12 mouse cellular contexts compared by ENCODE assay signal in genomic region chr11:116265352-116265751, GRCm38 (mm10). TPM values are rescaled to one million over a fixed set of nuclear protein-coding genes. Genes with fewer than 3 reads are reported as not detected.
DNase-seq lines count a peak whose midpoint lies in the region; ATAC-seq and TF ChIP-seq lines count a peak whose summit lies in the region.
"Had no signal": no experiment of that assay in that cellular context is flagged by ENCODE, and none has a peak within 500 bp of the region (broad histone marks: within the 10 kb centered on the region; RNA-seq: fewer than 3 reads in every experiment).

No protein-coding gene starts in this region.

- no peak for ATAC-seq in forebrain, postnatal 0 days
- ATAC-seq in megakaryocyte, adult 5-6 weeks (ENCODE audit: poor library complexity, severe bottlenecking): peak; percentile 67
- ATAC-seq in neural tube, embryonic 15.5 days (ENCODE audit: low FRiP score): no peak
- no peak for ATAC-seq in stomach, postnatal 0 days (ENCODE audit: low FRiP score, low TSS enrichment)
- ATAC-seq: hindbrain, embryonic 16.5 days had no signal

- no peak overlapping the region for H3K27ac ChIP-seq in forebrain, postnatal 0 days (ENCODE audit: low read depth, low read length)
- no peak overlapping the region for H3K27ac ChIP-seq in forebrain, embryonic 10.5 days
- H3K27ac ChIP-seq in neural tube, embryonic 15.5 days (replicated peaks): no peak overlapping the region
- H3K27ac ChIP-seq in stomach, postnatal 0 days (replicated peaks): no peak overlapping the region
- H3K27ac ChIP-seq: limb, embryonic 13.5 days had no signal

- intact Hi-C loops in gastrocnemius, postnatal 14 days (cut with DNase I; ENCODE audit: low total_unique reads): no loop called here
- intact Hi-C loops in heart, postnatal 14 days (cut with DNase I): no loop called here

- no peaks in the 10 kb centered on the region for H3K27me3 ChIP-seq in forebrain, postnatal 0 days (ENCODE audit: insufficient read depth, low read length)
- H3K27me3 ChIP-seq in forebrain, embryonic 10.5 days (ENCODE audit: poor library complexity, severe bottlenecking): no peaks in the 10 kb centered on the region
- no peaks in the 10 kb centered on the region for H3K27me3 ChIP-seq in neural tube, embryonic 15.5 days (replicated peaks)
- no peaks in the 10 kb centered on the region for H3K27me3 ChIP-seq in stomach, postnatal 0 days (ENCODE audit: control insufficient read depth, insufficient read depth, low read length)
- H3K27me3 ChIP-seq: limb, embryonic 13.5 days had no signal

- peak; percentile 22 for DNase-seq in forebrain, postnatal 0 days
- no peak for DNase-seq in forebrain, embryonic 10.5 days (ENCODE audit: extremely low spot score, low spot score)
- peak; percentile 49 for DNase-seq in CD4-positive helper T cell, adult 2 months (ENCODE audit: low read depth, low spot score)
- peak; percentile 41 for DNase-seq in gastrocnemius, postnatal 14 days
- DNase-seq in heart, postnatal 14 days: no peak
- no peak for DNase-seq in stomach, postnatal 0 days (ENCODE audit: low spot score)
- DNase-seq: cerebellum, postnatal 36 days had no signal

- H3K4me1 ChIP-seq in forebrain, postnatal 0 days (ENCODE audit: insufficient read depth): no peaks in the 10 kb centered on the region
- H3K4me1 ChIP-seq in forebrain, embryonic 10.5 days: no peaks in the 10 kb centered on the region
- peaks cover 10% of the 10 kb centered on the region for H3K4me1 ChIP-seq in neural tube, embryonic 15.5 days
- H3K4me1 ChIP-seq in stomach, postnatal 0 days (replicated peaks; ENCODE audit: control insufficient read depth, insufficient read depth): no peaks in the 10 kb centered on the region
- H3K4me1 ChIP-seq: limb, embryonic 13.5 days had no signal

- no peaks in the 10 kb centered on the region for H3K9me3 ChIP-seq in forebrain, postnatal 0 days (ENCODE audit: low read length)
- H3K9me3 ChIP-seq in forebrain, embryonic 10.5 days: no peaks in the 10 kb centered on the region
- H3K9me3 ChIP-seq in neural tube, embryonic 15.5 days (replicated peaks): no peaks in the 10 kb centered on the region
- H3K9me3 ChIP-seq in stomach, postnatal 0 days (ENCODE audit: control insufficient read depth, low read length): no peaks in the 10 kb centered on the region
- H3K9me3 ChIP-seq: limb, embryonic 13.5 days had no signal

- TF ChIP-seq EP300 in stomach, postnatal 0 days (optimal IDR thresholded peaks at IDR 0.05): no peak

- 79% methylated on average over 11 of the region's 11 CpGs for WGBS in forebrain, postnatal 0 days
- WGBS in forebrain, embryonic 10.5 days: 96% methylated on average over 11 of the region's 11 CpGs
- WGBS in neural tube, embryonic 15.5 days: 91% methylated on average over 11 of the region's 11 CpGs
- 90% methylated on average over 11 of the region's 11 CpGs for WGBS in stomach, postnatal 0 days

- no peak overlapping the region for H3K4me3 ChIP-seq in forebrain, postnatal 0 days (ENCODE audit: low read depth, low read length)
- no peak overlapping the region for H3K4me3 ChIP-seq in forebrain, embryonic 10.5 days
- H3K4me3 ChIP-seq in neural tube, embryonic 15.5 days (replicated peaks): no peak overlapping the region
- H3K4me3 ChIP-seq in stomach, postnatal 0 days (ENCODE audit: low read depth, low read length): no peak overlapping the region
- H3K4me3 ChIP-seq: erythroblast, embryonic 14.5 days; limb, embryonic 13.5 days had no signal

- H3K4me2 ChIP-seq in forebrain, postnatal 0 days (ENCODE audit: low read depth): no peak overlapping the region
- no peak overlapping the region for H3K4me2 ChIP-seq in neural tube, embryonic 15.5 days
- H3K4me2 ChIP-seq in stomach, postnatal 0 days (replicated peaks; ENCODE audit: low read depth): no peak overlapping the region
- H3K4me2 ChIP-seq: limb, embryonic 13.5 days had no signal

- TF ChIP-seq CTCF in forebrain, postnatal 0 days (IDR thresholded peaks at IDR 0.05; ENCODE audit: low read depth): no peak
- TF ChIP-seq CTCF in stomach, postnatal 0 days (IDR thresholded peaks at IDR 0.05; ENCODE audit: low read depth): no peak

- H3K9ac ChIP-seq in forebrain, postnatal 0 days: no peak overlapping the region
- no peak overlapping the region for H3K9ac ChIP-seq in neural tube, embryonic 15.5 days (replicated peaks)
- H3K9ac ChIP-seq in stomach, postnatal 0 days (ENCODE audit: low read length): no peak overlapping the region
- H3K9ac ChIP-seq: limb, embryonic 13.5 days had no signal

- peaks cover 87% of the 10 kb centered on the region for H3K36me3 ChIP-seq in forebrain, postnatal 0 days (ENCODE audit: insufficient read depth)
- peaks cover 100% of the 10 kb centered on the region for H3K36me3 ChIP-seq in forebrain, embryonic 10.5 days (replicated peaks)
- H3K36me3 ChIP-seq in neural tube, embryonic 15.5 days: peaks cover 91% of the 10 kb centered on the region
- peaks cover 53% of the 10 kb centered on the region for H3K36me3 ChIP-seq in stomach, postnatal 0 days (ENCODE audit: control insufficient read depth, insufficient read depth, low read length)

RNA-seq across cellular contexts. Expression of gene Srp68, which starts 8.7 kb away (rescaled TPM):
- total RNA-seq in forebrain, postnatal 0 days (2014; rRNA removed): 18.5 and 24.5 TPM in 2 replicates
- 42.4 and 51.3 TPM in 2 replicates for polyA plus RNA-seq in forebrain, postnatal 0 days (2015; fragmentation: Nextera tagmentation; extraction: Ambion mirVana)
- polyA plus RNA-seq in forebrain, embryonic 10.5 days (2016; fragmentation: Nextera tagmentation; extraction: Ambion mirVana): 99.3 and 105 TPM in 2 replicates
- total RNA-seq in gastrocnemius, postnatal 14 days (2021): 10 to 100 TPM; 68.5 to 69.5 TPM
- 17.4 and 21.0 TPM in 2 replicates for total RNA-seq in megakaryocyte, adult 5-6 weeks (2015)
- 17.8 and 19.3 TPM in 2 replicates for total RNA-seq in megakaryocyte, adult 5-6 weeks (2017)
- polyA plus RNA-seq in neural tube, embryonic 15.5 days (2015; fragmentation: Nextera tagmentation; extraction: Ambion mirVana): 64.2 and 77.9 TPM in 2 replicates
- 10 to 100 TPM; 54.4 to 55.6 TPM for total RNA-seq in heart, postnatal 14 days (2021)
- polyA plus RNA-seq in stomach, postnatal 0 days (2015; fragmentation: Nextera tagmentation; extraction: Ambion mirVana): 52.6 and 53.0 TPM in 2 replicates

RNA-seq across cellular contexts. Expression of gene Galr2, which starts 15.4 kb away (rescaled TPM):
- not detected in 2 replicates for total RNA-seq in forebrain, postnatal 0 days (2014; rRNA removed)
- 0.20 and 0.36 TPM in 2 replicates for polyA plus RNA-seq in forebrain, postnatal 0 days (2015; fragmentation: Nextera tagmentation; extraction: Ambion mirVana)
- 0.07 TPM in 2 replicates for polyA plus RNA-seq in forebrain, embryonic 10.5 days (2016; fragmentation: Nextera tagmentation; extraction: Ambion mirVana)
- under 1 TPM; 0.38 to 0.41 TPM for total RNA-seq in gastrocnemius, postnatal 14 days (2021)
- not detected in 2 replicates for total RNA-seq in megakaryocyte, adult 5-6 weeks (2015)
- total RNA-seq in megakaryocyte, adult 5-6 weeks (2017): 0.07 TPM in 1 of 2 replicates, not detected in the other
- 0.47 and 0.52 TPM in 2 replicates for polyA plus RNA-seq in neural tube, embryonic 15.5 days (2015; fragmentation: Nextera tagmentation; extraction: Ambion mirVana)
- not detected for total RNA-seq in heart, postnatal 14 days (2021)
- 0.68 and 0.76 TPM in 2 replicates for polyA plus RNA-seq in stomach, postnatal 0 days (2015; fragmentation: Nextera tagmentation; extraction: Ambion mirVana)
- polyA plus RNA-seq: erythroblast, embryonic 14.5 days had no signal

RNA-seq across cellular contexts. Expression of gene Evpl, which starts 27.5 kb away (rescaled TPM):
- total RNA-seq in forebrain, postnatal 0 days (2014; rRNA removed): 1.5 and 2.3 TPM in 2 replicates
- 0.49 and 1.1 TPM in 2 replicates for polyA plus RNA-seq in forebrain, postnatal 0 days (2015; fragmentation: Nextera tagmentation; extraction: Ambion mirVana)
- 0.47 and 0.48 TPM in 2 replicates for polyA plus RNA-seq in forebrain, embryonic 10.5 days (2016; fragmentation: Nextera tagmentation; extraction: Ambion mirVana)
- total RNA-seq in gastrocnemius, postnatal 14 days (2021): under 1 TPM; 0.09 to 0.14 TPM
- 0.11 TPM in 1 of 2 replicates, not detected in the other for total RNA-seq in megakaryocyte, adult 5-6 weeks (2015)
- total RNA-seq in megakaryocyte, adult 5-6 weeks (2017): 0.24 and 0.37 TPM in 2 replicates
- 1.00 and 1.9 TPM in 2 replicates for polyA plus RNA-seq in neural tube, embryonic 15.5 days (2015; fragmentation: Nextera tagmentation; extraction: Ambion mirVana)
- under 1 TPM; 0.83 to 0.93 TPM for total RNA-seq in heart, postnatal 14 days (2021)
- 26.5 and 30.1 TPM in 2 replicates for polyA plus RNA-seq in stomach, postnatal 0 days (2015; fragmentation: Nextera tagmentation; extraction: Ambion mirVana)

RNA-seq across cellular contexts. Expression of gene Exoc7, which starts 41.7 kb away (rescaled TPM):
- 91.9 and 103 TPM in 2 replicates for total RNA-seq in forebrain, postnatal 0 days (2014; rRNA removed)
- polyA plus RNA-seq in forebrain, postnatal 0 days (2015; fragmentation: Nextera tagmentation; extraction: Ambion mirVana): 133 and 144 TPM in 2 replicates
- 56.5 and 60.5 TPM in 2 replicates for polyA plus RNA-seq in forebrain, embryonic 10.5 days (2016; fragmentation: Nextera tagmentation; extraction: Ambion mirVana)
- 10 to 100 TPM; 61.9 to 62.3 TPM for total RNA-seq in gastrocnemius, postnatal 14 days (2021)
- total RNA-seq in megakaryocyte, adult 5-6 weeks (2015): 29.2 and 34.8 TPM in 2 replicates
- 20.3 and 27.3 TPM in 2 replicates for total RNA-seq in megakaryocyte, adult 5-6 weeks (2017)
- 113 and 114 TPM in 2 replicates for polyA plus RNA-seq in neural tube, embryonic 15.5 days (2015; fragmentation: Nextera tagmentation; extraction: Ambion mirVana)
- total RNA-seq in heart, postnatal 14 days (2021): 10 to 100 TPM; 44.3 to 52.3 TPM
- polyA plus RNA-seq in stomach, postnatal 0 days (2015; fragmentation: Nextera tagmentation; extraction: Ambion mirVana): 42.3 and 43.9 TPM in 2 replicates

Comparison
In these comparisons a context has a peak if more than half of its experiments do, and no peak if none do; other contexts are left out.
1. DNase-seq: peak in forebrain, postnatal 0 days (single experiment), CD4-positive helper T cell, adult 2 months (single experiment) and gastrocnemius, postnatal 14 days (single experiment); none in forebrain, embryonic 10.5 days (single experiment), heart, postnatal 14 days (0 of 2) and stomach, postnatal 0 days (single experiment).